Mouse (Mus musculus): ENCODE results near the gene Scyl1. TPM values are rescaled to one million over a fixed set of nuclear protein-coding genes. Genes with fewer than 3 reads are reported as not detected.
A peak's percentile ranks its signal among the peaks of the same experiment; 100 is the strongest.

Scyl1 gene
- polyA plus RNA-seq, 2 experiments from 2014 or later: 8.4 to 16.8 TPM

DNA sequence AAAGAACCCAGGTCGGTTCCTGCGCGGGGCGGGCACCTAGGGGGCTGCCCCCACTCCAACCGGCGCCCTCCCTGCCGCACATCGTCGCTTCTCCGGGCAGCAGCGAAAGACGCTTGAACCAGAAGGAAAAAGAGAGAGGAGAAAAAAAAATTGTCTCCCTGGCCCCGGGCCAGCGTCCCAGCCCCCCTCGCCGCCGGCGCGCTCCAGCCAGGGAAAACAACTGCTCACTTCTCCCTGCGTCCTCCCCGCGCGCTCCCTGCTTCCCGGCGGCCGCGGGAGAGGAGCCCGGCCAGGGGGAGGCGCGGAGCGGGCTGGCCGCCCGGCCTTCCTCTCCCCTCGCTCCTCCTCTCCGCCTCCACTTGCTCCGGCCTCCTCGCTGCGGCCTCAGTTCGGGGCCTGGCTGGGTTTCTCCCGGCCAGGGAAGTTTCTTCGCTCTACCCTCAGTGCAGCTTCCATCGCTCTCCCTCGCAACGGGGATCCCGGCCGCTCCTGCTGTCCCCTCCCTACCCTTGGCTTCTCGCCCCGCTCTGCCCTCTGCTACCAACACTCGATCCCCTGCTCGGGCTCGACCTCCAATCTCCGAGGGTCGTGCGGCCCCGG lies 29.5 kb downstream of the Scyl1 start:
- no peak for ATAC-seq

- ATAC-seq: no peak
Measured at GRCm38 (mm10) chr19:5740320-5741317, 30.6 kb downstream of the Scyl1 start, which contains the start of gene Ltbp3. Gene Ltbp3 (plus strand): TSS chr19:5740904.

DNA sequence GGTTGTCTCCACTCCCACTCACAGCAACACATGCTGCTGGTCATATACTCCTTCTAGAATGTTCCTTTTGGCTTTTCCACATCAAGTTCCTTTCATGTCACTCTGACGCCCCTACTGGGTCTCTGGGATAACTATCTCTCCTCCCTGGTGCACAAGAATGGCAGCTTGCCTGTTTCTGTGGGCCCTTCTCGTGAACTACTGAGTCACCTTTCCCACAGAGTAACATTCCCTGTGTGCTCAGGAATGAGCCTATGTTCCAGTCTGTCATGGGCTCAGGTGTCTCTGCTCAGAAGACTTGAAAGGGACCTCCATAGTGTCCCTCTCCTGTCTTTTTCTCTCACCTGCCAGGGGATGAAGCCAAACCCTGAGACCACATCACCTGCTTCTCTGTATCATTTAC lies 31.8 kb downstream of the Scyl1 start:
- no peak for ATAC-seq

DNA sequence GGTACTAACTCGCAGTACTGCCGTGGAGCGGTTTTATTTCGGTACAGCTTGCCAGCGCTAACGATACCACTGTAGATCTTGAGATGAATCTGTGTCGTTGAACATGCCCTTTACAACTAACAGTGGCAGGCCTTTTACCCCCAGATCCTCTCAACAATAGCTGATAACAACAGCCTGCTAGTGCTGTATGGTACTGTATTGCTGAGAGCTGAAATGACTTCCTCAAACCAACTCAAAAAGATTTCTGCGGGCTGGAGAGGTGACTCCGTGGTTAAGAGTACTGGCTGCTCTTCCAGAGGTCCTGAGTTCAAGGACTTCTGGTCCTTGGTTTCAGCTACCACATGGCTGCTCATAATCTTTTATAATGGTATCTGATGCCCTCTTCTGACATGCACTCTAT lies 36.9 kb downstream of the Scyl1 start:
- ATAC-seq: no peak

- ATAC-seq: no peak
Measured at GRCm38 (mm10) chr19:5731264-5731978, 39.8 kb downstream of the Scyl1 start.

- no peak for ATAC-seq
Measured at GRCm38 (mm10) chr19:5730314-5731186, 40.7 kb downstream of the Scyl1 start.

DNA sequence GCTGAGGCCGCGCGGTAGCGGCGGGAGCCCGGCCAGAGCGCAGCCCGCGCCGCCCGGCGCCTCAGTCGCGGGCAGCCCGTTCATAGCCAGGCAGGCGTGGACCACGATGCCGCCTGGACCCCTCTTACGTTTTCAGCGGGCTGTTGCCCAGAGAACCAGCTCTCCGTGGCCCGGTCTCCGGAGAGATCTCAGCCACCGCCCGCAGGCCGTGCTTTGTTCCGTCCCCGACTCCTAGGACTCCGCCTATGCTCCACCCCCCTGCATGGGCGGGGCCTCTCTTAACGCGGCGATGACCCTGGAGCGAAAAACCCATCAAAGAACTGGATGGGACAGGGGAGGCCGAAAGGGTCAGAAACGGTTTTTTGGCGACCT lies 41.8 kb downstream of the Scyl1 start, which contains the start of gene Fam89b:
Gene Fam89b, minus strand, starts transcription at position 210 of the 372 bp plus-strand sequence.
- ATAC-seq: peak; percentile 30

GRCm38 (mm10) chr19:5728631-5729443 lies 42.4 kb downstream of the Scyl1 start:
- ATAC-seq: no peak

DNA sequence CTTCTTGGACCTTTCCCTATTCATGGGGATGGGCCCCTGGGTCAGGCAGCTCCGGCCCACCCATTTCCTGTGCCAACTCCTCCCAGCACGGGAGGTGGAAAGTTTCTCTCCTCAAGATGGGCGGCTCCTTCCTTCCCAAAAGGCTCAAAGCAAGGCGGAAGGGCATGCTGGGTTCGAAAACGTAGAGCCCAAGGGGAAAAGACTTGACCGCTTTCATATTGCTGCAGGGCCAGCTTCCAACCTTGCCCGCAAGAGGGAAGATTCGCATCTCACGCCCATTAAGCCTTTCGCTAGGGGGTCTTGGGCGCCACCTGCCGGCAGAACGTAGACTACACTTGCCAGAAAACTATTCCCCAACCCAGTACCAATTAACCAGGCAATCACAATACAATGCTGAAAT lies 43.5 kb downstream of the Scyl1 start:
- no peak for ATAC-seq

DNA sequence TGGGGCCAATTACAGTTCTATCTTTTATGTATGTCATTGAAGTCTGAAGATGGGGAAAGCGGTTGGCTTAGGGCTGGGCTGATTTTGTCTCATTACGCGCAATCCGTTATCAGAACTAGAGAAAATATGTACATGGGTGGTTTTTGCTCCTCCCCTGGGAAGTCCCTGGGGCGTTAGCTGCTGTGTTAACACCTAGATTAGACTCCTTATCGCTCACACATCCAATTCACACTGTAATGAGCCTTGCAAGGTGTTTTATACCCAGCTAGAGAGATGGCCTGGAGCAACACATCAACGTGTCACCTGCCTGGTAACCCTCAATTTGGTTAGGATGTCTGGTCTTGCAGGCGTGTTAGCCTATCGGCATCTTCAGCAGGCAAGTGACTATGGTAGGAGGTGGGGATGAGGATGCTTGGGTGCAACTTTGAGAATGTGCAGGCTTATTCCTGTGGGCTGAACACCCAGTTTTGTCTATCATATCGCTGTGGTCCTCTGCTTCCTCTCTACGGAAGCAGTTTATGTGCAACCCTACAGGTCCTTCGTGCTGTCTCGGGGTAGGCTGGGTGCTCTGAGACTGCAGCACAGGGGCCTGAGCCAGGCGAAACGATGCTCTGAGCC lies 44.1 kb downstream of the Scyl1 start:
- ATAC-seq: peak; percentile 74

- peak; percentile 7 for ATAC-seq
Measured at GRCm38 (mm10) chr19:5725767-5726515, 45.3 kb downstream of the Scyl1 start, which contains the start of gene Ehbp1l1. Gene Ehbp1l1 (minus strand): TSS chr19:5726317.

- ATAC-seq: no peak
Measured at GRCm38 (mm10) chr19:5725029-5725707, 46.1 kb downstream of the Scyl1 start.

GRCm38 (mm10) chr19:5724549-5724941 lies 46.7 kb downstream of the Scyl1 start:
- no peak for ATAC-seq

- no peak for ATAC-seq
Measured at GRCm38 (mm10) chr19:5723934-5724548, 47.2 kb downstream of the Scyl1 start.

DNA sequence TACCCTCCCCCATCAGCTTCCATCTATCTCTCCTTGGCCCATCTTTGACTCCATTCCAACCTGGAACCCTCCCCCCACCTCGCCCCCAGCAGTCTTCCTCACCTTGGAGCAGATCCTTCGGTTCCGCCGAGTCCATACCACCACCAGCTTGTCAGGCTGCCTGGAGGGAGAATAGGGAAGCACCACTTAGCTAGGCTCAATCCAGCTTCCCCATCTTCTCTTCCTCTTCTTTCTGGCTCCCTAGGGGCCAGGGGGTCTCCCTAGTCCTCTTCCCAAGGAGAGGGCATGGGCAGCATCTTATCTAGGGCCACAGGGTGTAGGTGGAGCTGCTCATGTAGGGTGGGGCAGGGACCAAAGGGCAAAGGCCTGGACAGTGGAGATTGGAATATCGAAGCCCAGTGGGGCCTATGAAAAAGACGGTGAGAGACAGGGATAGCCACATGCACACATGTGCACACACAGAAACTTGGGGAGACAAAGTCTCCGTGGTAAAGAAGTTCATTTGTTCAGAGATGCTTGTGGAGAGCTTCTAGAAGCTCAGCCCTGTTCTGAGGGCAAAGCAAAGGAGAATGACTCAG lies 48.3 kb downstream of the Scyl1 start:
- no peak for ATAC-seq

DNA sequence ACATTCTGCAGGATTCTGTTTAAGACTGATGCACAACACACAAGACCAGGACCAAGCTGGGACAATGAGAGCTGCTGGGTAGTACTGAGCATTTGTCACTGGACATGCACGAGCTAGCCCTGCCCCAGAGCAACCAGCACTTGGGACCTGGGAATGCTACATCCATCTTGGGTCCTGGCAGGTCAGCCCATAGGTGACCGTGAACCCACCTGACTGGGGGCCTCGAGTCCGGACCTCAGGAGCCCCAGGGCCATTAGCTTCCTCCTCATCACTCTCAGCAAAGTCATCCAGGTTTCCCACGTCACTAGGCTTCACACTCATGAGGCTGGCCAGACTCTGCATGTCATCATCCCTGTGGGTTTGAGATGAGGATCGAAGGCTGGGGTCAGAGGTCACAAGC lies 50.0 kb downstream of the Scyl1 start:
- no peak for ATAC-seq

DNA sequence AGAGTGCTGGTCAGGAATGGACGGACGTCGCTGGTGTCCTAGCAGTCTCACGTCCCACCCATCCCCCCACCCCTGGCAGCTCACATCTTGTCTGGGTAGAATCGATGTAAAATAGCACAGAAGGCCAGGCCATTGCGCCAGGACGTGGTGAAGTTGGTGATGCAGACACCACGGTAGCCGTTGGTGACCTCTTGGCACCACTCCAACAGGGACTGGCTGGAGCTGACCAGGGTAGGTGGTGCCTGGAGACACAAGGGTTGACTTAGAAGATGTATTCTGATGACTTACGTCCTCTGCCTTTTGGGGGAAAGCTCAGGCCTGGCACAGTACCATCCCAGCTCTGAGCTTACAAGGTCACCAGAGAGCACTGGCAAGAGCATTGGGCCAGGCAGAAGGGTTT lies 54.3 kb downstream of the Scyl1 start:
- no peak for ATAC-seq

Measured in activated CD4-positive, CD25-positive, alpha-beta regulatory T cell, adult 4 months (primary cell).